8 mouse cellular contexts compared by ENCODE assay signal in genomic region chr17:57011236-57012141, GRCm38 (mm10). TPM values are rescaled to one million over a fixed set of nuclear protein-coding genes. Genes with fewer than 3 reads are reported as not detected.
A peak's percentile ranks its signal among the peaks of the same experiment; 100 is the strongest.
DNase-seq lines count a peak whose midpoint lies in the region; ATAC-seq and TF ChIP-seq lines count a peak whose summit lies in the region.

Gene Gtf2f1 (minus strand): TSS chr17:57011288.
Gene Gm17949 (plus strand): TSS chr17:57011469.

- peaks cover 30% of the 10 kb centered on the region for H3K36me3 ChIP-seq in megakaryocyte, embryonic 14.5 days (replicated peaks; ENCODE audit: low read length)

- TF ChIP-seq POLR2A in cortical plate, adult 2 months (IDR thresholded peaks at IDR 0.05; ENCODE audit: extremely low read depth, insufficient read depth, low read length): peak; percentile 100

- H3K9me3 ChIP-seq in megakaryocyte, embryonic 14.5 days: no peaks in the 10 kb centered on the region

- no peak for TF ChIP-seq CTCF in cortical plate, adult 2 months (IDR thresholded peaks at IDR 0.05; ENCODE audit: extremely low read depth, insufficient read depth, low read length)

- H3K27ac ChIP-seq in cortical plate, adult 2 months (ENCODE audit: insufficient read depth, low read length): peak within 1 kb of the TSS; percentile 88

- ATAC-seq in activated CD4-positive, CD25-positive, alpha-beta regulatory T cell, adult 4 months: peak; percentile 91

- H3K27me3 ChIP-seq in megakaryocyte, embryonic 14.5 days (replicated peaks): no peaks in the 10 kb centered on the region

- H3K4me3 ChIP-seq in cortical plate, adult 2 months (ENCODE audit: insufficient read depth, low read length): peak within 1 kb of the TSS; percentile 75
- peak within 1 kb of the TSS; percentile 93 for H3K4me3 ChIP-seq in megakaryocyte, embryonic 14.5 days (replicated peaks)

- peak; percentile 81 to 87 for DNase-seq in gastrocnemius, adult 8-10 months (ENCODE audit: low spot score in 2 of 2)
- peak; percentile 99 for DNase-seq in hindlimb bud, embryonic 11.5 days (ENCODE audit: extremely low spot score, low read depth, low spot score)
- peak; percentile 97 to 98 for DNase-seq in left cerebral cortex, adult 8-10 months (ENCODE audit: low spot score in 2 of 2)
- DNase-seq in right cerebral cortex, postnatal 10 days (ENCODE audit: low spot score in 2 of 2): peak; percentile 98 to 99
- DNase-seq in urinary bladder, postnatal 25 days (ENCODE audit: low spot score): peak; percentile 82

- H3K4me1 ChIP-seq in cortical plate, adult 2 months (ENCODE audit: control insufficient read depth, insufficient read depth, low read length): 0 out of 2 replicates have a peak, but pooled peaks cover 2% of the 10 kb centered on the region
- H3K4me1 ChIP-seq in megakaryocyte, embryonic 14.5 days: peaks cover 58% of the 10 kb centered on the region

RNA-seq across cellular contexts. Expression of gene Gtf2f1, which starts in this region (rescaled TPM):
- 10 to 100 TPM; 63.3 to 89.3 TPM for polyA plus RNA-seq in activated CD4-positive, CD25-positive, alpha-beta regulatory T cell, adult 4 months (2017; shearing (Covaris generic))
- 73.3 and 80.0 TPM in 2 replicates for polyA plus RNA-seq in cortical plate, adult 2 months (2012; rRNA removed)
- total RNA-seq in gastrocnemius, adult 8-10 months (2022): 10 to 100 TPM; 13.3 to 17.5 (median 15.5) TPM
- total RNA-seq in left cerebral cortex, adult 8-10 months (2022): 10 to 100 TPM; 65.0 to 65.5 (median 65.2) TPM
- polyA plus RNA-seq in megakaryocyte, embryonic 14.5 days (2012; ENCODE audit: insufficient read depth, low replicate concordance): 61.0 and 154 TPM in 2 replicates

RNA-seq across cellular contexts. Expression of gene Gm17949, which starts in this region (rescaled TPM):
- polyA plus RNA-seq in activated CD4-positive, CD25-positive, alpha-beta regulatory T cell, adult 4 months (2017; shearing (Covaris generic)): under 1 TPM in 1 of 2 experiments, not detected in 1; 0.57 TPM
- 0.13 TPM in 1 of 2 replicates, not detected in the other for polyA plus RNA-seq in cortical plate, adult 2 months (2012; rRNA removed)
- total RNA-seq in gastrocnemius, adult 8-10 months (2022): under 1 TPM in 1 of 4 experiments, not detected in 3; 0.27 TPM
- total RNA-seq in left cerebral cortex, adult 8-10 months (2022): under 1 TPM in 3 of 4 experiments, not detected in 1; 0.48 to 0.65 (median 0.53) TPM
- polyA plus RNA-seq in megakaryocyte, embryonic 14.5 days (2012; ENCODE audit: insufficient read depth, low replicate concordance): 0.08 TPM in 1 of 2 replicates, not detected in the other

Comparison
In these comparisons a context has a peak if more than half of its experiments do, and no peak if none do; other contexts are left out.
1. Peak in every context shown above with its lines: DNase-seq, ATAC-seq, H3K4me3 ChIP-seq and H3K27ac ChIP-seq.